Mouse (Mus musculus) CH12F3 (cell line): Measurements from ENCODE around the gene Syngr3.
"Not testable (repeated sequence)": the region's sequence is repeated elsewhere in the genome, so short reads cannot be mapped to it uniquely, and the experiment has no call there.

Experiments used
- in situ Hi-C: fragments of 300-500 bp; cut with MboI; formaldehyde crosslinking; loops from 2 replicates; pipeline ENCODE4 v1.14.3; 2020; ENCODE audit warnings: low sequenced_read_pairs

The Syngr3 gene

DNA sequence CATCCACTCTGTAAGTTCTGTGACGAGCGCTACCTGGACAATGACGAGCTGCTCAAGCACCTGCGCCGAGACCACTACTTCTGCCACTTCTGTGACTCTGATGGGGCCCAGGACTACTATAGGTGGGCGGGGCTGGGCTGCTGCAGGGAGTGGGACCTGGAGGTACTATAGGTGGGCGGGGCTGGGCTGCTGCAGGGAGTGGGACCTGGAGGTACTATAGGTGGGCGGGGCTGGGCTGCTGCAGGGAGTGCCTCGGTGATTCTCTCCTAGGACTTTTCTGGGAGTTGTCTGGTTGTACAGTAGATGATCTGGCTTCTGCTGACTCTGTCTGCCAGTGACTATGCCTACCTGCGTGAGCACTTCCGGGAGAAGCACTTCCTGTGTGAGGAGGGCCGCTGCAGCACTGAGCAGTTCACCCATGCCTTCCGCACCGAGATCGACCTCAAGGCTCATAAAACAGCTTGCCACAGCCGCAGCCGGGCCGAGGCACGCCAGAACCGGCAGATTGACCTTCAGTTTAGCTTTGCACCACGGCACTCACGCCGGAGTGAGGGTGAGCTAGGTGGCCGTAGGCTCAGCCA, 12.2 kb downstream of the Syngr3 start:
- in situ Hi-C loops: no loop called here

DNA sequence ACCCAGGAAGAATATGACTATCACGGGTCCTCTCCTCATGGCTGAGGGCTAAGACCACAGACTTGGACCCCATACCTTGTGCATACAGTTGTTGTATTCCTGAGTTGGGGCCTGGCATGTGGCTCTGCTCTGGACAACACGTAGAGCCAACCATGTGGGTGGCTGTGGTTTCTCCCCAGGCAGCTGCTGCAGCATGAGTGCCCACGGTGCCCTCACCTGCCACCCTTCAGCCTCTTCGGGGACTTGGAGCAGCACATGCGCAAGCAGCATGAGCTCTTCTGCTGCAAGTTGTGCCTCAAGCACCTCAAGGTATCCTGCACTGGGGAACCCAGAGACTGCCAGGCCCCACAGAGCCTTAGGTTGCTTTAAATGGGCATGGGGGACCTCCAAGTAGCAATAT, 12.9 kb downstream of the Syngr3 start:
- in situ Hi-C loops: no loop called here

DNA sequence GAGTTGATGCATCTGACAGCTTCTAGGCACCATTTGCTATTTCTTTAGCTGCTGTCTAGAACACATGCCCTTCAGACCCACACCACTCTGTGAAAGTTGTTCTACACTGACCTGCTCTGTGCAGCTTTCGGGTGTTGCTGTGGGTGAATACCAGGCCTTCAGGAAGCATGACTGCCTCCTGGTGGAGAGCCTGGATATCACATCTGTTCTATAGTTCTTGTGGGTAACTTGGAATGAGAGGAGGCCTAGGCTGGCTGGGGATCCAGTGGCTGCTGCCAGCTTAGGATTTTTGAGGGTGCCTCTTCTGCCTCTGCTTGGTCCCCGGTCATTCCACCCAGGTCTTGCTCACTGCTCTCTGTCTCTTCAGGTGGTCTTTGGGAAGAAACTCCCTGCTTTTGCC, 13.6 kb downstream of the Syngr3 start:
- in situ Hi-C loops: no loop called here

DNA sequence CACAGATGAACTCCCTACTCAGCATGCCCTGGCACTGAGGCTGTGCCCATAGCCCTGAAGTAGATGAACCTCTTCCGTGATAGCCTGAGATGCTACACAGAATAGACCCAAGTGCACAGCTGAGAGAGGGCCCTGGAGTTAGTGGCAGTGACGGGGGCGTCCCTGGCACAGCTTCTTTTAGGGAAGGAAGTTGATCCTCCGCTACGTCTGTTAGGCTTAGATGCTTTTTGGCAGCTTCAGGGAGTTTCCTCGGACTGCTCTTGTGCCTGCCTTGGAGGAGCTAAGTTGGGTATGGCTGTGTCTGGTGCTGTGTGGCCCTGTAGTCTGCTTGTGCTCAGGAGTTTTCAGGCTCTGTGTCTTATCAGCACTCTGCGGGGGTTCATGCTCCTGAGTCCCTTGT, 15.5 kb downstream of the Syngr3 start:
- in situ Hi-C loops: no loop called here

DNA sequence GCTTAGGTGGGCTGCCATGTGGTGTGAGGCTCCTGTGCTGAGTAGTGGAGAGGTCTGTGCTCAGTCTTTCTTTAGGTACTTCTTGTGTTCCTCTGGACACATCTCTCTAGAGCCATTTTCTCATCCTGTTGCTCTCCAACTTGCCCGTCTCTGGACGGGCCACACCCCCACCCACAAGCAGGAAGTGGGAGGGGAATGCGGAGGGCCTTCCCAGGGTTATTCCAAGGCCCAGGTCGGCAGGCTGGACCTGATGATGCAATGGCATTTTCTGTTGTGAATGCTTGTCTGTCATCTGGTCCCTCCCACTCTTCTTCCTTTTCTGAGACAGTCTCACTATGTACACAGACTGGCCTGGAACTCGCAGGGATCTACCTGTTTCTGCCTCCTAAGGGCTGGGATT, 17.6 kb downstream of the Syngr3 start:
- in situ Hi-C loops: no loop called here

DNA sequence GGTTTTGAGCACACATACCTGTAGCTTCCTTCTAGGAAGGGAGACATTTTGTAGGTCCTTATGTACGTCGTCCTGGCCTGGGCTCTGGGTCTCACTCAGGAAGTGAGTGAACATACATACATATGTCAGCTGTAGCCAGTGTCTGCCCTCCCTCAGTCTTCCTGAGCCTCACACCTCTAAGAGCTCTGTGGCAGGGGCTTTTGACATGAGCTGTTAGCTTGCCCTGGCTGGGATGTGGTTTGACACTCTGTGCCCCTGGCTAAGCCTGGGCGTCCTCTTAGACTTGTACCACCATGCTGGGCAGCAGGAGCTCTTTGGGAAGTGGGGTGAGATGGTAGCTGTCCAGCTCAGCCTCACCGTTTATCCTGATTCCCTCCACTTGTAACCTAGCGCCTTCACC, 18.4 kb downstream of the Syngr3 start:
- in situ Hi-C loops: no loop called here

DNA sequence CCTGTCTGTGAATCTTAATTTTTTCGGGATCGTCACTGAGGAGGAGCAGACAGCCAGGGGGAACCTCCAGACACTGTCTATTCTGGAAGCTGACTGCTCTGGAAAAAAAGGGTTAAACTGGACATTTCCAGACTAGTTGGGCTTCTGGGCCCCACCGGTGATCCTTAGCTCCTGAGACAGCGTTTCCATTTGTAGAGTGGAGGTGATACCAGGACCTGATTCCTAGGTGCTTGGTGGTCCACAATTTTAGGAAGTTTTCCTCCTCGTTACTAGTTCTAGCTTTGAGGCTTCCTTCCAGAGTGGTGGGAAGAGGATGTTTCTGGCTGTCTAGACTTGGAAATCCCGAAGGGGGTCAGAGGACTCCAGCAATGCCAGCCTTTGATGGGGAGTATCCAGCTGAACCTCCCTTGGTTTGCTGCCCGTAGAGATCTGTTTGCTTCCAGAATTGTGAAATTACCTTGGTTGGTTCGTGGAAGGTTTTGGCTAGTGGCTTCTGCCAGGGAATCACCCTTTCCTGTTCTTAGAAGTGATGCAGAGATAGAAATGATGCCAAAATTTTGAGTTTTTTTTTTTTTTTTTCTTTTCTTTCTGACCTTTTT, 19.4 kb downstream of the Syngr3 start:
- in situ Hi-C loops: no loop called here

DNA sequence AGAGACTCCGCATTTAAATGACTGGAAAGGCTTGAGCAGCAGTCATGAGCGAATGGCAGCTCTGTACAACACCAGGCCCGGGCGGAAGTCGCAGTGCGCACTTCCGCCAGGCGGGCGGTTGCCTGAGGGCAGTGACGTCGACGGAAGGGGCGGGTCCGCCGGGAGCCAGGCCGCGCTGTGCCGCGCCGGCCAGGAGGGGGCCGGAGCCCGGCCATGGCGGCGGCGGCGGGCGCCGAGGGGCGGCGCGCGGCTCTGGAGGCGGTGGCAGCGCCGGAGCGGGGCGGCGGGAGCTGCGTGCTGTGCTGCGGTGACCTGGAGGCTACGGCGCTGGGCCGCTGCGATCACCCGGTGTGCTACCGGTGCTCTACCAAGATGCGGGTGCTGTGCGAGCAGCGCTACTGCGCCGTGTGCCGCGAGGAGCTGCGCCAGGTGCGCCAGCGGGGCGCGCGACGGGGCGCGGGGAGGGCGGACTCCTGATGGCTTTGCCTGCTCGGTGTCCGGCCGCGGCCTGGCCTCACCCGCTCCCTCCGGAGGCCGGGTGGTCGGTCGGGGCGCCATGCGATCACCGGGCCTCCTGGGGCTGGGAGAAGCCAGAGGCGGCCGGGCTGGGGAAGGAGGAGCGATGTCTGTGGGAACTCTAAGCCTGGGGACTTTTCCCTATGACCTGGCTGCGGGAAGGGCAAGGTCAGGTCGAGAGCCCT, 20.1 kb downstream of the Syngr3 start, which contains the start of gene Zfp598:
Gene Zfp598, plus strand, starts transcription at position 143 of the 701 bp plus-strand sequence.
- in situ Hi-C loops: no loop called here

DNA sequence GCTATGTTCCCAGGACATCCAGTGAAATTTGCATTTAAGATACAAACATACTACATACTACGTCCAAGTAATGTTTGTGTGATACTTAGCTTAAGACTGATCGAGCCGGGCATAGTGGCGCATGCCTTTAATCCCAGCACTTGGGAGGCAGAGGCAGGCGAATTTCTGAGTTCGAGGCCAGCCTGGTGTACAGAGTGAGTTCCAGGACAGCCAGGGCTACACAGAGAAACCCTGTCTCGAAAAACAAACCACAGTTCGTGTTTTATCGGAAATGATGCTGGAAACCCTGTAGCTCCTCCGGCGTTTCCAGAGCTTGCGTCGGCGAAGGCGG, 20.6 kb downstream of the Syngr3 start:
- in situ Hi-C loops: not testable (repeated sequence)

DNA sequence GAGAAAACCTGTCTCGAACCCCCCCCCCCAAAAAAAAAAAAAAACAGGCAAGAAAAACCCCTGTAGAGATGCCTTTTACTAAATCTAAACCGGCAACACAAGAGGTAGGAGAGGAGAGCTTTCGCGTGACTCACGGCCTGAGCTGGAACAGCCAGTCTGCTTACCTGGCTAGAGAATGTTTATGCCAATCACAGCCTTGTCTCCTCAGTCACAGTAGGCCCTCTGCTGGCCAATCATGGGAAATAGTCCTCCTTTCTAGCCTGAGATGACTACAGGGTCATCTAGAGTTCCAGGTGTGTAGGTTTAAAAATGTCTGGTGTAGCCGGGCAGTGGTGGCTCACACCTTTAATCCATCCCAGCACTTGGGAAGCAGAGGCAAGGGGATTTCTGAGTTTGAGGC, 22.3 kb downstream of the Syngr3 start:
- in situ Hi-C loops: no loop called here

DNA sequence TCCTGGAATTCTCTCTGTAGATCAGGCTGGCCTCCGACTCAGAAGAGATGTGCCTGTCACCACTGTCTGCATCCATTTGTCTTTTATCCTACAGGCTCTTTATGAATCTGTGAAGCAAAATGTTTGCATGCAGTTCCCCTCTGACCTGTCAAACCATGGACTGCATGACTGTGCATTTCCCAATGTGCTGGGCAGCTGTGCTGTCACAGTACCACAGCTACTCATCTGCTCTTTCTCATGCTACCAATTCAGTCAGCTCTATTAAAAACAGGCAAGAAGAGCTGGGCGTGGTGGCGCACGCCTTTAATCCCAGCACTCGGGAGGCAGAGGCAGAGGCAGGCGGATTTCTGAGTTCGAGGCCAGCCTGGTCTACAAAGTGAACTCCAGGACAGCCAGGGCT, 22.7 kb downstream of the Syngr3 start:
- in situ Hi-C loops: not testable (repeated sequence)

DNA sequence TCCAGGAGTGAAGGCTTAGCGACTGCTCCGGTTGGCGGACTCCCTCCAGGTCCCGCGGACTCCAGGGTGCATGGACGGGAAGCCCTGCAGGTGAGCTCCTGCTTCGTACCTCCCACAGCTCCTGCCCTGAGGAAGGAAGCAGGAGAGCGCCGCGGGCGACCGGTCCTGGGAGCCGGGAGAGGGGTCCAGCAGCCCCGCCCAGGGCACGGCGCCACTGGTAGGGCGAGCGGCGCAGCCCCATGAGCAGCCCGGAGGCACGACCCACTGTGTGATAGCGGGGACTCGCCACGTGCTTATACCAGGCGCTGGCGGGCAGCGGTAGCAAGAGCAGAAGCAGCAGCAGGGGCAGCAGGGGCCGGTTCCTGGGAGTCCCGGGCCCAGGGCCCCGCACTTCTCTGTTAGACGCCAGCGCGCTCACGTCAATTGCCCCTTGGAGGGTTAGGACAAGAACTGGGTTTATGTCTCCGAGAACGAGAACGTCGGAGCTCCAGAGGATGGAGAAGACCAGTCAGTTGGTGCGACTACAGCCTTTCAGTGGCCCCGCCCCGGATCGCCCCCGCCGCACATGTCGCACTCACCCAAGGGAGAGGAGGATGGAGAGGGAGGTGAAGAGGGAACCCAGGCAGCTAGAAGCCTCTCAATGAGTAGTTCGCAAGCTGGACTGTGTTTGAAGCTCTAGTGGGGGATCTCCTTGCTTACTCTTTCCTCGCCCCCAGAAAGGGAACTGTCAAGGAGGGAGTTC, 31.6 kb downstream of the Syngr3 start, which contains the start of gene Npw:
Gene Npw, minus strand, starts transcription at position 441 of the 742 bp plus-strand sequence.
- in situ Hi-C loops: loop anchor here (10.0 kb wide), 1 partner anchor 123 kb away; the partner anchor contains the start of gene Rab26

DNA sequence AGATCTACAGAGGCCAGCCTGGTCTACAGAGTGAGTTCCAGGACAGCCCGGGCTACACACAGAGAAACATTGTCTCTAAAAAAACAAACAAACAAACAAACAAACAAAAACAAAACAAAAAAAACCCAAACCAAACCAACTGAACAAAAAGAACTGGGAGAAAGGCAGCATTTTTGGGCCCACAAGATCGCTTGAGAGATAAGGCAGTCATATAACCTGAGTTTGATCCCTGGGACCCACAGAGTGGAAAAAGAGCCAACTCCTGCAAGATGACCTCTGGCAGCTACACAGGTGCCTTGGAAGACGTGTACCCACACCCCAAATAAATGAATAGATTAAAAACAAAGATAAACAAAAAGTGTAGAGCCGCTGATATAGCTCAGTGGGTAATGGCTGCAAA, 34.8 kb downstream of the Syngr3 start:
- in situ Hi-C loops: loop anchor here (10.0 kb wide), 1 partner anchor 120 kb away; the partner anchor contains the start of gene Rab26

DNA sequence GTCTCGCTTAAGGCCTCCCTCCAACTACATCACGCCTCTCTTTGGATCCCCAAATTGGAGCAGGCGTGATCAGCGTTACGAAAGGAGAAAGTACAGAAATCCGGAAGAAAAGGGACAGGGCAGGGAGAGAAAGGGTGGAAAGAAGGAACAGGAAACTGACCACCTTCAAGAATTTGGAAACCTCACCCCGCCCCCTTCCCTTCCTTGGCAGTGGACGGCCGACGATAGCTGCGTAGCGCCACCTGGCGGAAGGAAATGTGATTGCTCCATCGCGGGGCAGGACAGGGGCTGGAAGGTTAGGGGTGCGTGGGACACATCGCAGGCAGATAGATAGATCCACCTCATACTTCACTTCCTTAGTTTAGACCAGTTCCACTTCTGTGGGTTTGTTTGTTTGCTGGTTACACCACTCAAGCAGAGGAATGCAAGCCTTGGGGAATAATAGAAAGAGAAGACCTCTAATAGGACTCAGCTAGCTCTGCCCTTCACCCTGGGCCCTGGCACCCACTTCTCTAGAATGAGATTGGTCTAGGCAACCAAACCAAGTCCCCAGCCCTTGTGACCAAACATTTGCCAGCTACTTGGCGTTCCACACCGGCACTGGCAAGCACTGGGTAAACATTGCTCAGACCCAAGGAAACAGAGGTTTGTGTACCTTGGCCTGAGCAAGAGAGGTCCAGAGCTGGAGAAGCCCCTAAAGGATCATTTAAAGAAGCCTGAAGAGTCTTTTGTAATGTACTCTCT, 35.6 kb downstream of the Syngr3 start:
- in situ Hi-C loops: loop anchor here (10.0 kb wide), 1 partner anchor 119 kb away; the partner anchor contains the start of gene Rab26

DNA sequence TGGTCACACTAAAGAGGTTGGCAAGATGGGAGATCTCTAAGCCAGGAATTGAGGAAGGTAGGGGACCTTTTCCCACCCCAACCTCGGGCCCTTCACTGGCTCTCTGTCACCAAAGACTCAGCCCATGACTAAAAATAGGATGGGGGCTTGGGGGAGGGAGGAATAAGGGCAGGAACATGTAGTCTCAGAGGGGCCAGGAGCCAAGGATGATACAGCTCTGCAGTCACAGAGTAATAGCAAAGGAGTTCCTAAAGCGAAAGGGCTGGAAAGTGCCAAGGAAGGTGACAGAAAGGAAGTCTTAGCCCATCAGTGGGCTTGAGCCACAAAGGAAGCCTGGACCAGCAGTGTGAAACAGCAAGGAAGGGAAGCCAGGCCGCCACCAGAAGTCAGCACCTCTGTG, 37.9 kb downstream of the Syngr3 start:
- in situ Hi-C loops: loop anchor here (10.0 kb wide), 1 partner anchor 117 kb away; the partner anchor contains the start of gene Rab26

DNA sequence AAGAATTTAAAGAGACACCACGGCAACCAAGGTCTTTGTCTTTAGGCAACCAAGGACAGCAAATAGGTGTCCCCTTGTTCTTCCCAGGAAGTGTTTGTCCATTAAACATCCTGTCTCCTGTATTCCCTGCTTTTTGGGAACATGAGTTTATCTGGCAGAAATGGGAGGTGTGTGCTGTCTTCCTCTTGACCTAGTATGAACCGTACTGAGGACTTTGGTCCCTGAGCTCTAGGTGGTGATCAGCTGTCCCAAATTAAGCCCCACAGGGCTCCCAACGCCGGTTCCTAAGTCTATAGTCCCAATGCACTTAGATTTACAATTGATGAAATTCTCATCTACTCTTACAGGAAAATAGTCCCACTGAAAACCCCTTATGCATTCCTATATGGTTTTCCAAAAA, 39.0 kb downstream of the Syngr3 start:
- in situ Hi-C loops: loop anchor here (10.0 kb wide), 1 partner anchor 116 kb away; the partner anchor contains the start of gene Rab26

DNA sequence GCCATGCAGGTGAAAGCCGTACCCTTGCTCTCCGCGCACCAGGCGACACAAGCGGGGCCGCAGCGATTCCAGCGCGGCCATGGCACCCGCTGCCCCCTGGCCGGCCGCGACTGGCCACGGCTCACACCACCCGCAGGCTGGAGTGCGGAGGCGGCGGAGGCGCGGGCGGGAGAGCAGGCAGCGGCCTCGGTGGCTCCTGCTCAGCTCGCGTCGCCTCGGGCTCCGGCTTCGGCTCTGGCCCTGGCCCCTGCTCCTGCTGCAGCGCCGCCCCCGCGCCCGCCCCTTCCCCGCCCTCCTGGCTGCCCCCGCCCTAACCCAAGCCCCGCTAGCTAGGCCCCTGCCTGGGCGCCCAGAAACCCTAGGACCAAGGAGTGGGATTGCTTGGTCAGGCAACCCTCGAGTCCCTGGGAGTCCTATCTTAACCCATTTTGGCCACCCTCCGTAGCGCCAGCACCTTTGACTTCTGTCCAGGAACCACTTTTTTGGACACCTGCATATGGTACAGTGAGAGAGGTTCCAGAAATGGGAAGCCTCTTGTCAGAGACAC, 39.6 kb downstream of the Syngr3 start, which contains the start of gene Slc9a3r2:
Gene Slc9a3r2, minus strand, starts transcription at position 258 of the 547 bp plus-strand sequence.
- in situ Hi-C loops: loop anchor here (10.0 kb wide), 1 partner anchor 115 kb away; the partner anchor contains the start of gene Rab26

DNA sequence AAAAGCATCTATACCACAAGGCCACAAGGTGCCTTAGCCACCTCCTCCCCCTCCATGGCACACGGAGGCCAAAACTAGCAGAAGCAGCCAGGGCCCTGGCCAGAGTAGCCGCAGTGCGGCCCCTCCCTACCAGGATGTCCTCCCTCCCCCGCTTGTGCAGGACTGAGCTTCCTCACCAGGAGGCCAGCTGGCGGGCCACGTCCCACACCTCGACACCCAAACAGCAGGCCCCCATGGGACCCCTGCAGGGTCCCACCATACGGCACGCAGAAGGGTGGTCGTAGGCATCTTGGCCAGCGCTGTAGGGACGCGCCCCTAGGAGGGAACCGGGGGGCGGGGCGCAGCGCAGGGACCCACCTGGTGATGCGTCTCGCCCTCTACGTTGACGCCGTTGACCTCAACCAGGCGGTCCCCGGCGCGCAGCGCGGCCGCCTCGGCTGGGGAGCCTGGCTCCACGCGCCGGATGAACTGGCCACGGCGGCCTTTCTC, 40.1 kb downstream of the Syngr3 start:
- in situ Hi-C loops: loop anchor here (10.0 kb wide), 1 partner anchor 115 kb away; the partner anchor contains the start of gene Rab26

DNA sequence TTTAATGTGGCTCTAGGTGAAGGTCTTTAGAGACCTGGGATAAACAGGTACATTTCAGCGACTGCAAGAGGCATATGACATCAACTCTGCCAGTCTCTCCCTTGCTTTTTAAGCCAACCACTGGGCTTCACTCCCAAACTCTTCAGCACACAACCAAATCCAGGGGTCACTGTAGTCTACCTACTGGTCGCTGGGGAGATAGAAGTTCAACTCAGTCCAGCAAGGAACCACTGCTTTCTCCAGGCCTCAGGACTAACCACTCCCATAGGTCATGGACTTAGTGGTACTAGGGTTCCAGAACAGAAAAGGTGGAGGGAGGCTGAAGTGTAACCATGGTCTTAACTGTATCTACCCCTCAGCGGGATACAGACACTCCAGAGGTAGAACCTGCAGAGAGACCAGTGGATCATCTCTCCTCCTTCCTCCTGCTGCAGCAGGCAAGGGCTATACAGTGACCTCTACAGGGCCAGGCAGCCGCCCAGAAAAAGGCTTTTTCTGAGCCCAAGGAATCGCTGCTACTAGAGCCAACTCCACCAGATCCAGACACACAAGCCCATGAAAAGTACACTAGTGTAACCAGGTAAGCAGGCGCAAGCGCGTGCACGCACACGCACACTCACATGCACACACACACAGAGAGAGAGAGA, 40.9 kb downstream of the Syngr3 start:
- in situ Hi-C loops: no loop called here
